Mouse (Mus musculus): ENCODE measurements around the gene Tinagl1. TPM values are rescaled to one million over a fixed set of nuclear protein-coding genes. Genes with fewer than 3 reads are reported as not detected.

Gene Tinagl1
- polyA plus RNA-seq, 1 experiment from 2014 or later = 2.4 TPM

DNA sequence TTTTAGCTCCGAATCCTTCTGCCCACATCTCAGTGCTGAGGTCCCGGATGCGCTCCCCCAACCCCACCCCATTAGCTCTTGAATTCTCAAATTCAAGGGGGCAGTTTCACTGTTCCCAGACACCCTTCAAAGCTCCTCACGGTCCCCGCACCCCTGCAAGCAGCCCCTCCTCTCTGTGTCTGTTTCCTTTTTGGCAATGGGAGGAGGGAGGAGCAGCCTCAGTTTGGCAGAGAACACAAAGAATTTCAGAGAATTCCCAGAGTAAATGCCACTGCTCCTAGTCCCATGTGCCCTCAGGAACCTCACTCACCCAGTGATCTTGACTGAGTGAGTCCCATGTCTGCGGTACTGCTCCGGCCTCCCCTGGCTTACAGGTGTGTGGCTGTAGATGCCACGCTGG lies 8.3 kb downstream of the Tinagl1 start:
- 82% methylated on average over 8 of the region's 8 CpGs for WGBS
- H3K9ac ChIP-seq (replicated peaks) = no peak overlapping the region
- ATAC-seq = no peak
- H3K4me1 ChIP-seq (replicated peaks) = peaks cover 26% of the 10 kb centered on the region
- H3K4me3 ChIP-seq (replicated peaks) = no peak overlapping the region
- no peak overlapping the region for H3K27ac ChIP-seq
- peaks cover 45% of the 10 kb centered on the region for H3K27me3 ChIP-seq
- H3K36me3 ChIP-seq = no peaks in the 10 kb centered on the region
- H3K9me3 ChIP-seq = no peaks in the 10 kb centered on the region
- H3K4me2 ChIP-seq (replicated peaks) = no peak overlapping the region

DNA sequence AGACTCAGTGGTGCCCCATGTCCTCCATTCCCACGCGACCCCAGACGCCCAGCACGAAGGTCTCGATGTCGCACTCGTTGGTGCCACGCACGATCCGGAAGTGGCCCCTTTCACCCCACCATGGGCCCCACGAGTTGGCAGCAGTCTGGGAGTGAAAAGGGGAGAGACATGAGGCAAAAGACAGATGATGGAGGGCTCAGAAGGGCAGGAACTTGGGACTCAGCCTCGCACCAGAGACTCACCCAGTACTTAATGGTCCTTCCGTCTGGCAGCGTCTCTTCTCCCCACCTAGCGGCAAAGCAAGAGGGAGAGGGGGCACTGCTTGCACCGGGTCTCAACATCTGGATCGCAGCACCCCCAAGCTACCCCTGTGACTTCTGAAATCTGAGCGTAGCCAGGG lies 8.9 kb downstream of the Tinagl1 start:
- no peaks in the 10 kb centered on the region for H3K9me3 ChIP-seq
- peaks cover 26% of the 10 kb centered on the region for H3K4me1 ChIP-seq (replicated peaks)
- H3K36me3 ChIP-seq = no peaks in the 10 kb centered on the region
- peaks cover 45% of the 10 kb centered on the region for H3K27me3 ChIP-seq
- no peak overlapping the region for H3K27ac ChIP-seq
- H3K4me2 ChIP-seq (replicated peaks) = no peak overlapping the region
- 79% methylated on average over 18 of the region's 18 CpGs for WGBS
- no peak for ATAC-seq
- no peak overlapping the region for H3K4me3 ChIP-seq (replicated peaks)
- no peak overlapping the region for H3K9ac ChIP-seq (replicated peaks)

DNA sequence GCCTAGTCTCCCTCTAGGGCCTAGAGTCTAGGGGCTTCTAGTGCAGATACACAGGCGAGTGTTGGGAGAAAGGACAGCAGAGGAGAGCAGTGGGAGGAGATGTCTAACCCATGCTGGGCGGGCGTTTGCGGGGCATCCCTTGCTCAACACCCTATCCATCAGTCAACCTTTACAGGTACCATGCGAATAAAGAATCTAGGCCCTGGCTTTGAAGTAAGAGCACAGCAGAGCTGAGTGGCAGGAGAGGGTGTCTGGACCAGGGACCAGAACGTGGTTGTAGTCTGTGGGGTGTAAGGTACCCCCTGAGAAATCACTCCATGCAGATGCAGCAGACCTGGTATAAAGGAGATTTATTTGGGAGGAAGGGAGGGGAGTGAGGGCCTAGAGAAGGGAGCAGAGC lies 10.8 kb downstream of the Tinagl1 start:
- Histone ChIP-seq H3K27me3 (peaks cover 49% of the 10 kb centered on the region), H3K4me3 (replicated peaks) (no peak overlapping the region), H3K27ac (no peak overlapping the region), H3K4me2 (replicated peaks) (no peak overlapping the region), H3K36me3 (no peaks in the 10 kb centered on the region), H3K4me1 (replicated peaks) (peaks cover 26% of the 10 kb centered on the region), H3K9ac (replicated peaks) (no peak overlapping the region), H3K9me3 (no peaks in the 10 kb centered on the region)
- WGBS = 81% methylated on average over 6 of the region's 6 CpGs
- no peak for ATAC-seq

DNA sequence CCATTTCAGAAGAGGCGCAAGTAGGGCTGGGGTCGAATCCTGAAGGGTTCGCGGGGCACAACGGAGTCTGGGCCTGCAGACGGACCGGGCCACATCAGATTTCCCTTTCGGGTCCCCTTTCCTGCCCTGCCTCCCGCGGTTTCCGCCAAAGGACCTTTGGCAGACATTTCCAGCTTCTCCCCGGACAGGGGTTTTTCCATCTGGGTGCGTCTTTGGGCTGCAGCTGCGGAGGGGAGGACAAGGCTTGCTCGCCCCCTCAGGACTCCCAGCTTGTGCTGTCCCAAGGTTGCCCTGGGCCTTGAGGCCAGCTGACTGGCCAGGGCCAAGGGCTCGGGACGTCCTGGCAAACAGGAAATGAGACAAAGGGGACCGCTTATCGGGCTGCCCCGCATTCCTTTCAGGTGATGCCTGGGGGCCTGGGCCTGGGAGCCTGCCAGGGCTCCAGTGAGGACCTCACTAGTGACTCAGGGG lies 11.5 kb downstream of the Tinagl1 start:
- Histone ChIP-seq H3K4me1 (replicated peaks) (peaks cover 21% of the 10 kb centered on the region), H3K9me3 (no peaks in the 10 kb centered on the region), H3K4me2 (replicated peaks) (peak overlapping the region; percentile 35), H3K36me3 (no peaks in the 10 kb centered on the region), H3K27ac (no peak overlapping the region), H3K27me3 (peaks cover 49% of the 10 kb centered on the region), H3K4me3 (replicated peaks) (peak overlapping the region; percentile 9; the same call in 1 of the 2 replicates), H3K9ac (replicated peaks) (peak overlapping the region; percentile 36)
- ATAC-seq = no peak; the same call in 1 of the 2 replicates
- 8% methylated on average over 20 of the region's 20 CpGs for WGBS

DNA sequence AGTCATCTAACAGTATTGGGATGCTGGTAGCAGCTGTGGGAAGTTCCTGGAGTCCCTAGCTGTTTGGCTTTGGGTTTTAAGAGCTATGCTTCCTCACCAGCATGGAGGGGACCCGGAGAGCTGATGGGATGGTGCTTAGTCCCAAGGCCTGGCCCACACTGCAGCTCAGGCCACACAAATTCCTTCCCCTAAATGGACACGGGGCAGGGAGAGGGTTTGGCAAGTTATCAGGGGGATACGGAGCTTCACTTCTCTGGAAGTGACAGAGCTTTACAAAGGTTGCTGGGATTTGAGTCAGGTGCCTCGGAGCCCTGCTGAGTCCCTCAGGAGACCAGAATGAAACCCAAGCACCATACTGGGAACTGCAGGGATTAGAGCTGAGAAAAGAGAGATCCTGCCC lies 13.6 kb downstream of the Tinagl1 start:
- Histone ChIP-seq H3K36me3 (no peaks in the 10 kb centered on the region), H3K4me3 (replicated peaks) (no peak overlapping the region), H3K27ac (no peak overlapping the region), H3K4me2 (replicated peaks) (no peak overlapping the region), H3K9ac (replicated peaks) (no peak overlapping the region), H3K27me3 (peaks cover 41% of the 10 kb centered on the region), H3K4me1 (replicated peaks) (peaks cover 11% of the 10 kb centered on the region), H3K9me3 (no peaks in the 10 kb centered on the region)
- ATAC-seq = no peak
- WGBS = 20% methylated on average over 4 of the region's 4 CpGs

DNA sequence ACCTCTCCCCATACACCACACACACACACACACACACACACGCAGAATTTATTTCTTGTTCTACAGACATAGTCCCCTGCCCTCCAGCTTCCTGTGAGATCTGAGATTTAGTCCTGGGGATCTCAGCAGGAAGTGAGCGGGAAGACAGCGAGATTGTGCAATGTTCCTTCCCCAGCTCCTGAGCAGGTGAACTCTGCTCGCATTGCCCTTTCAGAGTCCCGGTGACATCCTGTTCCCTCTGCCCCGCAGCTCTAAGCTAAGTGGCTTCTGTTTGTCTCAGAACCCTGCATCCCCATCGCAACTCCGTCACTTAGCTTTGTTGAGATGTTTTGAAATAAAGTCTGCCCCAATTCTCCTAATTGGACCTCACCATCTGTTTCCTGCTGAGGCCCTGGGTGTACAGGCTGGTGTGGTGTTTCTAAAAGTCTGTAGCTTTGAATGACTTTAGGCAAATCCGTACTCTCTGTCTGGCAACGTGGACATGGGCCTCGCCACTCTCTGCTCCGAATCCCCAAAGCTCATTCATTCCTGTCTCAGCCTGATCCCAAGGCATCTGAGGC lies 18.0 kb downstream of the Tinagl1 start:
- Histone ChIP-seq H3K4me1 (replicated peaks) (no peaks in the 10 kb centered on the region), H3K36me3 (no peaks in the 10 kb centered on the region), H3K4me3 (replicated peaks) (no peak overlapping the region), H3K9ac (replicated peaks) (no peak overlapping the region), H3K4me2 (replicated peaks) (no peak overlapping the region), H3K27me3 (peaks cover 10% of the 10 kb centered on the region), H3K27ac (no peak overlapping the region), H3K9me3 (no peaks in the 10 kb centered on the region)
- WGBS = 80% methylated on average over 12 of the region's 12 CpGs
- no peak for ATAC-seq

DNA sequence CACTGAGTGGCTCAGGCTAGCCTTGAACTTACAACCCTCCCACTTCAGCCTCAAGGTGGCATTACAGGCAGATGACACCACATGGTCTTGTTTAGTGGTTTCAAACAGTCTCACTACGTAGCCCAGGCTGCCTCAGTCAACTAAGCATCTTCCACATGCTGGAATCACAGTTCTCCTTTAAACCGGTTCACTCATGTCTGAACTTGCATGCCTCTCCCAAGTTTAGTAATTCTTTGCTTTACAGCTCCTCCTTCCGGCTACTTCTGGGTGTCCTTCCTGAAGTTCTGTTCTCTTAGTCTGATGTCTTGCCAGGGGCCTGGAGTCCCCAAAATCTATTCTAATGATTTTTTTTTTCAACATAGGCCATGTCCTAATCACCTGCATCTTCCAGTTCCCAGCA lies 20.7 kb downstream of the Tinagl1 start:
- 83% methylated on average over 3 of the region's 3 CpGs for WGBS
- no peak for ATAC-seq

DNA sequence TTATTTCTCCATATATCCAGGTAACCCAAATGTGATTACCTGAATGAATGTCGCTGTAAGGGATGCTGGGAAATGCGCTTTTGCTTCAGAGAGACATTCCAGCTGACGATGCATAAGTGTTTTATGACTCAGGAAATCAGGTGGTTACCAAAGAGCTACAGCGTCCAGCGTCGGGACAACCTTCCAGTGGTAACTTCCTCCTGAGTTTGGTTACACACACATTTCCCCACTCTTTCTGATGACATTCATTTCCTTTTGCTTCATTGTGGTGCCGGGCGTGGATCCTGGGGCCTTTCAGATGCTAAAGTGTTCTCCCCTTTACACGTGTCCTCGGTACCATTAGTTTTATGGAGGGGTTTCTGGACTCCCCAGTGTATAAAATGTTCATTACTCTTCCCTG lies 26.5 kb downstream of the Tinagl1 start:
- Histone ChIP-seq H3K27me3 (peaks cover 13% of the 10 kb centered on the region; the same call in 1 of the 2 replicates), H3K9ac (replicated peaks) (no peak overlapping the region), H3K4me3 (replicated peaks) (no peak overlapping the region), H3K4me2 (replicated peaks) (no peak overlapping the region), H3K4me1 (replicated peaks) (no peaks in the 10 kb centered on the region), H3K27ac (no peak overlapping the region), H3K9me3 (no peaks in the 10 kb centered on the region), H3K36me3 (no peaks in the 10 kb centered on the region)
- 91% methylated on average over 10 of the region's 10 CpGs for WGBS
- no peak for ATAC-seq

More for the DNA sequence above, 20.7 kb downstream of the Tinagl1 start:
- no peak overlapping the region for H3K27ac ChIP-seq
- H3K36me3 ChIP-seq = no peaks in the 10 kb centered on the region
- no peak overlapping the region for H3K9ac ChIP-seq (replicated peaks)
- H3K4me3 ChIP-seq (replicated peaks) = no peak overlapping the region
- peaks cover 9% of the 10 kb centered on the region; the same call in 1 of the 2 replicates for H3K27me3 ChIP-seq
- no peaks in the 10 kb centered on the region for H3K4me1 ChIP-seq (replicated peaks)
- H3K4me2 ChIP-seq (replicated peaks) = no peak overlapping the region
- no peaks in the 10 kb centered on the region for H3K9me3 ChIP-seq

DNA sequence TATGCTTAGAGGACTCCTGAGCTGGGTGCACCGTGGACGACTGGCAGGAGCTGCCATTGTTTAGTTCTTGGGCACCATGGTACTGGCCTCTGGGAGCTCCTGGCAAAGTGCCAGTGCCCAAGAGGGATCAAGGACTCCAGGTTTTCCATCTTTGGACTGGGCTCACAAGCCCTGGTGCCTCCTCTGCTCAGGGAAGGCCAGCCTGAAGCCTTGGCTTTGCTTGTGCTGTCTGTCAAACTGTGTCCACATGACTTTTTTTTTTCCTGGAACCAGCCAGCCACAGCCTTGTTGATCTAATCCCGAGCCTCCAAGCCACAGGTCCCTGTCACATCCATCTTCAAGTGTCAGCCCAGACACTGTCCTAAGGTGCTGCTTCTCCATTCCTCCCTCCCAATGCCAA lies 33.1 kb downstream of the Tinagl1 start:
- 0 out of 2 replicates have a peak overlapping the region, but pooled peaks have one; percentile 27 for H3K27ac ChIP-seq
- H3K4me3 ChIP-seq (replicated peaks) = no peak overlapping the region
- no peak overlapping the region for H3K9ac ChIP-seq (replicated peaks)
- no peaks in the 10 kb centered on the region for H3K9me3 ChIP-seq
- peaks cover 49% of the 10 kb centered on the region for H3K27me3 ChIP-seq
- WGBS = 62% methylated on average over 3 of the region's 3 CpGs
- H3K36me3 ChIP-seq = no peaks in the 10 kb centered on the region
- no peak overlapping the region for H3K4me2 ChIP-seq (replicated peaks)
- no peak for ATAC-seq
- peaks cover 27% of the 10 kb centered on the region for H3K4me1 ChIP-seq (replicated peaks)

DNA sequence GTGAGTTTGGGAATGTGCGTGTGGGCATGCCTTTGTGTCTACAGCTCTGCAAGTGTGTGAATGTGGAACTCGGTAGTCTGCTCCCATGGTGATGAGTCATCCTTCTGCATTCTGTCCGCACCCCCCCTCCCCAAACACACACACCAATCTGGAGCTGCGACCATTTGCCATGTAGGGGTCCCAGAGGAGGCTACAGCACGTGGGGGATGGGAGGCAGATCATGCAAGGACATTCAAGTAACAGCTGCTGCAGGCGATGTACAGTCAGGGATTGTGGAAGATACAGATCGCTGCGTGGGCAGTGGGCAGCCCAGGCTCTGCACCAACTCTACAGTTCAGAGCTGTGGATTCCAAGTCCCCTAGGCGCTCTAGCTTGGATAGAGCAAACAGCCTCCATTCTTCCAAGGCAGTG lies 33.9 kb downstream of the Tinagl1 start:
- H3K9ac ChIP-seq (replicated peaks) = no peak overlapping the region
- peak; percentile 38; the same call in 1 of the 2 replicates for ATAC-seq
- no peak overlapping the region for H3K4me2 ChIP-seq (replicated peaks)
- H3K9me3 ChIP-seq = no peaks in the 10 kb centered on the region
- H3K4me1 ChIP-seq (replicated peaks) = peaks cover 27% of the 10 kb centered on the region
- 50% methylated on average over 9 of the region's 9 CpGs for WGBS
- peaks cover 52% of the 10 kb centered on the region for H3K27me3 ChIP-seq
- no peak overlapping the region for H3K4me3 ChIP-seq (replicated peaks)
- H3K27ac ChIP-seq = peak overlapping the region; percentile 27; the same call in 1 of the 2 replicates
- no peaks in the 10 kb centered on the region for H3K36me3 ChIP-seq

DNA sequence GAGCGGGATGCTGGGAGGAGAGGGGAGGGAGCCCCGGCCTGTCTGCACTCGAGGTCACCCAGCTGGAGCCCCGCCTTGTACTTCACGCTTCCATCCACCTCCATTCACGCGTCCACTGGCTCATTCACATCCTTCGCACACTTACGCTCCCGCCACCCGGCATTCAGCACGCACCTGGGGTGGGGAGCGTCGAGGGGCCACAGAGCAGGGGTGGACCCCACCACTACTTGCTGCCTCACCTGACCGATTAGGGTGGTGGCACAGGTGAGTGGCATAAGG lies 35.8 kb downstream of the Tinagl1 start, which contains the start of gene Hcrtr1:
Gene Hcrtr1 (minus strand): TSS at position 146 of the 279 bp plus-strand sequence.
- Histone ChIP-seq H3K36me3 (no peaks in the 10 kb centered on the region), H3K4me3 (replicated peaks) (peak within 1 kb of the TSS; percentile 46), H3K27ac (no peak within 1 kb of the TSS), H3K27me3 (peaks cover 52% of the 10 kb centered on the region), H3K9ac (replicated peaks) (peak within 1 kb of the TSS; percentile 61), H3K9me3 (no peaks in the 10 kb centered on the region), H3K4me2 (replicated peaks) (peak within 1 kb of the TSS; percentile 89), H3K4me1 (replicated peaks) (peaks cover 27% of the 10 kb centered on the region)
- WGBS = 0% methylated on average over 15 of the region's 15 CpGs
- ATAC-seq = no peak; the same call in 1 of the 2 replicates

DNA sequence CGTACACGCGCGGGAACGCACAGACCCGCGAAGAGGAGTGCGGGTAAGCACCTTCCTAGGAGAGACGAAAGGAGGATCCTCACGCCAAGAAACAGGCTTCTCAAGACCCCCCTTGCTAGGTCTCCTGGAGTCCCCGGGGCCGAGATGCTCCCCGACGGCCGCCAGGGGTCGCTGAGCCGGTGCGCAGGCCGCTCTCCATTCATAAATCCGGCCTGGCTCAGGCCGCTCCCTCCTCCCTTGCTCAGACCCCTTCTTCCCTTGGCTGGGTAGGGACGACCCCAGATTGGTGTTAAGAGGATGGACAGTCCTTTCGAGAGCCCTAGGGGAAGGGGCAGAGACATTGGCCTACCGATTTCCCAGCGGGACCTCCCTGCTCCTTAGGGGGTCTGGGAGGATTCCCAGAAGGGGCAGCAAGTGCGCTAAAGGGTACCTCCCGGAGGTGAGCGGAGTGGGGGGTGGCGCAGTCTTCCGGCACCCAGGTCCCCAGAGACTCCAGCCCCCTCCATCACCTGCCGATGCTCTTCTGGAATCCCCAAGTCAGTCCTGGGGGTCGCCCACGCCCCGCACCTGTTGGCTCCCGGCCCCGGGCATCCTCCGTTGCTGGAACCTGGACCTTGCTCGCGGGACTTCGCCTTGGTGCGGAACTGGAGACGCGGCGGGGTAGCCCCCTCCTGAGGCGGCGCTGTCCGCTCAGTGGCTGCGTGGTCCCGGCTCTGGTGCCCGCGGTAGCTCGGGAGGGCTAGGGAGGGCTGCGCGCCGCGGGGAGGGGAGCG lies 36.3 kb downstream of the Tinagl1 start:
- Histone ChIP-seq H3K4me3 (replicated peaks) (peak overlapping the region; percentile 46), H3K27me3 (peaks cover 52% of the 10 kb centered on the region), H3K27ac (no peak overlapping the region), H3K4me2 (replicated peaks) (peak overlapping the region; percentile 89), H3K36me3 (no peaks in the 10 kb centered on the region), H3K9ac (replicated peaks) (peak overlapping the region; percentile 61), H3K4me1 (replicated peaks) (peaks cover 27% of the 10 kb centered on the region), H3K9me3 (no peaks in the 10 kb centered on the region)
- WGBS = under 1% methylated on average over 45 of the region's 57 CpGs
- peak; percentile 82 for ATAC-seq
